Mouse (Mus musculus) stomach, postnatal 0 days (tissue): ENCODE measurements around the gene Srgap2.

Experiments used
- CTCF ChIP-seq: IDR thresholded peaks from 2 replicates; pipeline ENCODE4 v1.5.1; 2016; ENCODE audit warnings: antibody characterized with exemption, low read depth, mild to moderate bottlenecking, moderate library complexity
- EP300 ChIP-seq: optimal IDR thresholded peaks from 2 replicates; pipeline ENCODE3; 2016; ENCODE audit warnings: antibody characterized with exemption

DNA sequence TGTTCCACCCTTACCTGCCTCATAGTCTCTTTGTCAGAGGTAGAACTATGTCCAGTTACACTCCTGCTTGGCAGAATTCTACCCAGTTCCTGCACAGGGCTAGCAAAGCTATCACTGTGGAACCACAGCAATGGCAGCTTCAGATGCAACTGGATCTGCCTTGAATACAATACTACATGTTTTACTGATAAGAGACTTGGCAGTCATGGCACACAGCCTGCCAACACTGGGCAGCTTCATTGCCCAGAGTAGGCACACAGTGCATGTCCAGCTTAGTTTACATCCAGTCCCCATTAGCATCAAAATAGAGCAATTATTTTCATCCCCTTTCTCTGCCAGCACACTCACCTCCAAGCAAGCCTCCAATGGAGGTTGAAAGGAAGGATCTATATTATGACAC, 89.2 kb downstream of the Srgap2 start:
- TF ChIP-seq EP300 (no peak), CTCF (no peak)
